Mouse (Mus musculus) kidney, postnatal 10 days (tissue): ENCODE data around the gene Gpr173.
A peak's percentile ranks its signal among the peaks of the same experiment; 100 is the strongest.
"Not testable (repeated sequence)": the region's sequence is repeated elsewhere in the genome, so short reads cannot be mapped to it uniquely, and the experiment has no call there.

Source experiments
- DNase-seq: peaks from one replicate; pipeline ENCODE4 v3.0.0; 2021; ENCODE audit warnings: mixed read lengths

Gpr173 gene

DNA sequence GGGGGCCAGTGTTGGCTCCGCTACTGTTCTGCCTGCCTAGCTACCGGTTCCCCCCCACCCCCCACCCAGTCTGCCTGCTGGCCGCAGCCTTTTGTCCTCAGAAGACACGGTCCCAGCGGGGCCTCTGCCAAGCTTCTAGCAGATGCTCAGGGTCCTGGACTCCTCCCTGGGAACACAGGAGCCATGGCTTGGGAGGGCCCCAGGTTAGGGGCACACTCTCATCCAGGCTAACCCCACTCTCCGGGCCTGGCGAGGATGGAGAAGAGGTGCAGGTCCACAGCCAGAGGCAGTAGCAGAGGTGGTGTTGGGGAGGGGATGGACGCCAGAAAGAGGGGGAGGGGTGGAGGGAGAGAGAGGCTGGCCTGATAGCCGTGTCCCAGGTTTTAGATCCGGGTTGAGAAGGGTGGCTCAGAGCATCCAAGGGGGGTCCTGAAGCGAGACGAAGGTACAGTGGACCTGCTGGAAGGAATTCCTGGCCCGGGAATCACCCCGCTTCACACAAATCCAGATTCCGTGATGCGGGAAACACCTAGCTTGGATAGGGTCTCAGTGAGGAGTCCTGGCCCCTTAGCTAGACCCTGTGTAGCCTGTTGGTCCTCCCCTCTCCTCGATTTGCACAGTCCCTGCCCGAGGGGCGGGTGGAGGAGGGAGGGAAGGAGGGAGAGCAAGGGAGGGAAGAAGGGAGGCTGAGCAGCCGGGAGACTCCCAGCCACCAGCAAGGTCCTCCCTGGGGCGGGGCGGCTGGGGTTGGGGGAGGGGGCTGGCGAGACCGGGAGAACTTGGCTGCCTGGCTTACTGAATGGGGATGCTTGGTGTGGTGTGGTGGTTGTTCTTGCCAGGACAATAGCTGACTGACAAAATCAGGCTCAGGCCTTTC, at the start of gene Gpr173:
TSS of gene Gpr173 (minus strand) at position 308 of the 877 bp plus-strand sequence.
- DNase-seq, result peak; percentile 73

DNA sequence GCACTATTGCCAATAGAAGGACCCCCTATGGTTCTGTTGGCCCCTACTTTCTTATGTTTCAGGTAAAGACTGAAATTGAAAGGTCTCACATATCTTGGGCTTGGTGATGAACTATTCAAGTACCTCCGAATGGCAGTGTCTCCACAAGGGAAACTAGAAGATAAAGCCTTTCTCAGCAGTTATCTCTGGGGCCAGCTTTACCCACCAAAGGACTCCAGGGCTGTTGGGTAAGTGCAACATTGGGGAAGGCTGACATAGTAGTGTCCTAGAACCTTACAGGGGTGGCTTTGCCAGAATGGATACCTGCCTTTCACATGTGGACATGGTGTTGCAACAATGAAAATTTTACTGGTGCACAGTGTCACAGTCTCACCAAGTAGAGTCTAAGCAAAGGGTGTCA, 34.7 kb upstream of the Gpr173 start:
- DNase-seq, result no peak

DNA sequence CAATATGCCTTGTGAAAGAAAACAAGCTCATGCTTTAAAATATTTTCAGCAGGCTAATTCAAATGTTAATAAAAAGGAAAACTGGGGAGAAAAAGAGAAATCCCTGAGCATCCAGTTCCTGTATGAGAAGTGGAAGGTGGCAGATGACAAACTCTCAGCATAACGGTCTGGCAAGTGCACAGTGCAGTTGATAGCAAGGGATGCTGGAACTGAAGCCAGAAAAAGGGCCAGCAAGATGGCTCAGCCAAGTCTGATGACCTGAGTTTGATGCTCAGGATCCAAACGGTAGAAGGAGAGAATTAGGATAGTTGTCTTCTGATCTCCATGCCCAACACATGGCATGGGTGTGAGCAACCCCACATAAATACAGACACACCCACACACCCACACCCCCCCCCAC, 31.6 kb upstream of the Gpr173 start:
- no peak for DNase-seq

DNA sequence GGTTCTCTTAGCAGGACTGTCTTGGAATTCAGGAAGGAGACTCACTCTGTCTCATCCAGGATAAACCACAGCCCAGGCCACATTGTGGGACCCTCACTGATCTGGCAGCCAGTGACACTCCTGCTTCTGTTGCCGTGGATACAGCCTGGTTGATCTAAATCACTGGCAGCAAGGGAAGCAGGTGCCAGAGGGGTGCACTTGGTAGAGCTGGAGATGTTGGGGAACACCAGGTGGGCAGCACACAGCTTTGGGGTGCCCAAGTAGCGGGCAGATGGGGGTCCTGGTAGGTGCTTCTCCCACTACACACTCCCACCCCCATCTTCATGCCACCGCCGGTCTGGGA, 479 bp downstream of the Gpr173 start:
- DNase-seq, result no peak

DNA sequence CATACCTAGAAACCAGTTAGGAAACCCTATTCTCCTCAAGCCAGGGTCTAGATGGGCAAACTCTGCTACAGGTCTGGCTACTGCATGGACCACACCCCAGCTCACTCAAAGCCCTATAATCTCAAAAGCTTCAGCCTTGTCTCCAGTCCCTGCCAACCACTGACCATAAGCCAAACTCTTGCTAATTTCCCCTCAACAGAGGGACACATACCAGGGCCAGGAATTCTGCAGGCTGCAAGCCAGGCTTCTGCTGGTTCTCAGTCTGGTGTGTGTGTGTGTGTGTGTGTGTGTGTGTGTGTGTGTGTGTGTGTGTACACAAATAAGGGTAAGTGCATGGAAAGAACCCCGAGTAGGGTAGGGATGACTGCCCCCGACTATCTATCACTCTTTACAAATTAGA, 2.1 kb downstream of the Gpr173 start:
- no peak for DNase-seq

DNA sequence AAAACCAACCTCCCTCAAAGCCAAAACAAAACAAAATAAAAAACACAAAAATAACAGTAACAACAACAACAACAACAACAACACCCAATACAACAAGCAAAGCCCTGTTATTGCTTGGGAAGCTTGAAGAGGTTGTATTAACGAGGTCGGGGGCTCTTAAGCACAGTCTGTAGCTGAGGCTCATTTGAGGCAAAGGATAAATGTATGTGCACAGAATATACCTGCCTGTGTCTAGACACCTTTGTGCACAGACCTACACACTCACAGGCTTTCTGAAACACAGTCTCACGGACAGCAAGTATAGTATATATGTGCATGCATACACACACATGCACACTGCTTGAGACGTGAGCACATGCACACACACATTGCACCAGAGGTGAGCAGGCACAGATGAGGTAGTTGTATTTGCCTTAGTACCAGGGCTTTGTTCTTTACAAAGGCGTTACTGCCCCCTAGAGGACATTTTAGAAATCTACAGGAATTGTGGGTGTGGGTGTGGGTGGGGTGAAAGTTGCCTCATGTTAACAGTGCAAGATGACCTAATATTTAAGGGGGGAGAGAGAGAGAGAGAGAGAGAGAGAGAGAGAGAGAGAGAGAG, 15.9 kb downstream of the Gpr173 start:
- DNase-seq, result peak; percentile 21

DNA sequence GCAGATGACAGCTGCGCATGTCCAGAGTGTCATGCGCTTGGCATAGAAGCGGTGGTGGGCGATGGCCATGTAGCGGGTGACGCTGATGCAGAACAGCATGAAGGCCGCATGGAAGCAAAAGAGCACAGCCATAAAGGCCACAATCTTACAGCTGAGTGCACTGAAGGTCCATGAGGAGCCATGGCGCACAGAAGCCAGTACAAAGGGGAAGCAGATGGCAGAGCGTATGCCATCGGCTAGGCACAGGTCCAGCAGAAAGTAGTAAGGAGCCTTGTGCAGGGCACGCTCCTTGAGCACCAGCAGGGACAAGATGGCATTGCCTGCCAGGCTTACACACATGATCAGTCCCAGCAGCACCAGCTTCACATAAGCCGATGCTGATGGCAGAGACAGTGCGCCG, 21.5 kb downstream of the Gpr173 start:
- DNase-seq, result no peak

DNA sequence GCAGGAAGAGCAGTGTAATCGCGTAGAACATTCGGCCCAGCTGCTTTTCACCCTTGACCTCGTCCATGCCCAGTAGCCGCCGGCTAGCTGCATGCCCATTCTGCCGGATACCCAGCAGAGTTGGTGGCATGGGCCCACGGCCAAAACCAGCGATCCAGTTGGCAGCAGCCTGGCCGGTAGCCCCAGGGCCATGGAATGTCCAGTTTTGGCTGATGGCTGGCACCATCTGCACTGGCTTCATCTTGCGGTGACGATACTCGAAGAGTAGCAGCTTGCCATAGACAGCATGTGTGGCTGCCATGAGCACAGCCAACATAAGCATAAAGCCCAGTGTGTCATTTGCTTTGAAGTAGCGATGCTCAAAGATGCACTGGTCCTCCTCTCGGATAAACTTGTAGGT, 21.9 kb downstream of the Gpr173 start:
- DNase-seq, result no peak

DNA sequence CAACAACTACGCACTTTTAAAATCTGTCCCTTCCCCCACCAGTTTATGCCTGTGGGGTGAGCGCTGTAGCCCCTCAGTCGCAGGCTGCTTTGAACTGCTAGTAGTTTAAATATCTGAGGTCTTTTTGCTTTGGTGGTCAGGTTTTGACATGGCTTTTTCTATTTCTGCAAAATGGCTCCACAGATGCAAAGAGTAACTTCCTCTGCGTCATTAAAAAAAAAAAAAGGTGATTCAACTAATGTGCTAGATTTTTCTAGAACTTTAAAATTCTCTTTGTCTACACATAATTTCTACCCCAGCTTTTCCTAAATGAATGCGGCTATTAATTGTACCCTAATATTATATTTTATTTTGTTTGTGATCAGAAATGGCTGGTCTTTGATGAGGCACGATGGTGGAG, 25.6 kb downstream of the Gpr173 start:
- no peak for DNase-seq

DNA sequence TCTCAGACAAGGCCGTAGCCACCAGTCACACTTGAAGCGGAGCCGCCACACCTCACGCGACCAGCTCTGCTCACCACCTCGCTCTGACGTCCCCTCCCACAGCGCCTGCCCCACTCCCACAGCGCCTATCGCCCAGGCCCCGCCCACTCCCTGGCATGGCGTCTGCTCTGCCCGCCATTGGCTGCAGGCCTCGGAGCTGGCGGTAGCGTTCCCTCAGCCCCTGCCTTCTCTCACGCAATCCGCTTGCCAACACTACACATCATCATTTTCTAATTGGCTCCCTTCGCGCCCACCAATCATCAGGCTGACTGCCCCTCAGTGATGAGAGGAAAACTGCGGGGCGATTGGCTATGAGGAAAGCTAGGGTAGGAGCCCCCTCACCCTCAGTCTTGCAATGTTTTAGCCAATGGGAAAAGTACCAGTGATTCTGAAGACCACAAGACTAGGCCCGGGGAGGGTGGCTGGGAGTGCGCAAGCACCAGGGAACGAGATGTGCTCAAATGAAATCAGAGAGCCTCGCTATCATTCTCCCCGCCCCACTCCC, 26.1 kb downstream of the Gpr173 start, which contains the start of gene Tspyl2:
TSS of gene Tspyl2 (minus strand) at position 68 of the 544 bp plus-strand sequence.
- peak; percentile 94 for DNase-seq

DNA sequence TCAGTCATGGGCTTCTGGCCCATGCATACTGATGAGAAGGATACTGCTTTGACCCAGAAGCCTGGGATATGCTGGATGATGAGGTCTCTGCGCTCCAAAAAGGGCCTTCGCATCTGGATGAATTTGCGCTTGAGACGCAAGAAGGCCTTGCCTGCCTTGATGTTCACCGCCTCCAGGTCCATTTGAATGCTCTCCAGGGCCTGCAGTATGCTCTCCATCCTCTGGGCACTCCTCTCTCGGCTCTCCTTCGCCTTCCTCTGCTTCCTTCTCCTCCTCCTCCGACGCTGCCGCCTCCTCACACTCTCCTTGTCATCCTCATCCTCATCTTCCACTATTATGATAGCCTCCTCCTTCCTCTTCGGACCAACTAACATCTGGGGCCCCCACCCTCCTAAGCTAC, 27.0 kb downstream of the Gpr173 start:
- DNase-seq, result peak; percentile 9

DNA sequence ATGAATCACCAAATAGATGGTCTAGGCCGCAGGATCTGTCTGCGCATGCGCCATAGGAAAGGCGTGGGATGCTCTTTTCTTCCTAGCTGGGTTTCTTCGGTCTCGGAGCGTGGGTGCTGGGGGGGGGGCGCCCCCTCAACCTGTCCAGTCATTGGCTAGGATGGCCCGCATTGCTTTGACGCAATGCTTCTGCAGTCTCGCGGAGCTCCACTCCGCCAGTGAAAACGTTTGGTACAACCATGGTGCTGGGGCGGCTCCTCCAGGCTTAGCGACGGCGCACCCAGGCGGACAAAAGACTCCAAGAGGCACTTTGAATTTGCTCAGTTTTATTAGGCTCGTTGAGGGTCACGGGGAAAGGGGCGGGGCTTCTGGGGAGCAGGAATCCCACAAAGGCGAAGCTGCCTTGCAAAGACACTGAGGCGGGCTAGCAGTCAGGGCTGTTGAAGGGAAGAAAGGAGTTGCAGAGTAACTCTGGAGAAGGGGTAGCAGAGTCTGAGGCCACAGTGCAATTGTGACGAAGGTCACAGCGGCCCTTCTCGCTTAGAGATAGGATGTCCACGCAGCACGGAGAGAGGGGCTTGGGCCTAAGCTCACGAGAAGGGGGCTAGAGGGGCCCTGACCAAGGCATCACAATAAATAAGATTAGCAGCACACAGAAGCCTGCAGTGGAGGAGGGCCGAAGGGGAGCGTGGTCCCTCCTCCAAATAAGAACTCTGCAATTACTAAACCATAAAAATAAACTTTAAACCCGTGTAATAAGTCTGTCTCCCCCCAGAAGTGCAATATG, 31.8 kb downstream of the Gpr173 start:
- DNase-seq, result peak; percentile 93

DNA sequence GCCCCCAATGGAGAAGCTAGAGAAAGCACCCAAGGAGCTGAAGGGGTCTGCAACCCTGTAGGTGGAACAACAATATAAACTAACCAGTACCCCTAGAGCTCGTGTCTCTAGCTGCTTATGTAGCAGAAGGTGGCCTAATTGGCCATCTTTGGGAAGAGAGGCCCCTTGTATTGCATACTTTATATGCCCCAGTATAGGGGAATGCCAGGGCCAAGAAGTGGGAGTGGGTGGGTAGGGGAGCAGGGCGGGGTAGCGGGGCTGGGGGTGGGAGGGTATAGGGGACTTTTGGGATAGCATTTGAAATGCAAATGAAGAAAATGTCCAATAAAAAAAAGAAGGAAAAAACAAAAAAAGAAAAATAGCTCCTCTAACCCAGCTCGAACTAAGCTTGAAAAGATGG, 32.4 kb downstream of the Gpr173 start:
- DNase-seq, result not testable (repeated sequence)

DNA sequence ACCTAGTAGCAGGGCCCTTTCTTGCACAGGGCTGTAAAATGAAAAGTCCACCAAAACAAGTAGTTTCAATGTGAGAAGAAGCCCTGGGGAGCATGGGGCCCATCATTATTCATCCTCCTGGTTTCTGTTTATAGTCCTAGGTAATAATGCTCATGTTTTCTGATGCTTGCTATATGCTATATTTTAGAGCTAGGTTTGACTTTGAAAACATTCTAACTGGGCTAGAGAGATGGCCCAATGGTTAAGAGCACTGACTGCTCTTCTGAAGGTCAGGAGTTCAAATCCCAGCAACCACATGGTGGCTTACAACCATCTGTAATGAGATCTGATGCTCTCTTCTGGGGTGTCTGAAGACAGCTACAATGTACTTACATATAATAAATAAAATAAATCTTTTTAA, 39.1 kb downstream of the Gpr173 start:
- DNase-seq, result not testable (repeated sequence)

DNA sequence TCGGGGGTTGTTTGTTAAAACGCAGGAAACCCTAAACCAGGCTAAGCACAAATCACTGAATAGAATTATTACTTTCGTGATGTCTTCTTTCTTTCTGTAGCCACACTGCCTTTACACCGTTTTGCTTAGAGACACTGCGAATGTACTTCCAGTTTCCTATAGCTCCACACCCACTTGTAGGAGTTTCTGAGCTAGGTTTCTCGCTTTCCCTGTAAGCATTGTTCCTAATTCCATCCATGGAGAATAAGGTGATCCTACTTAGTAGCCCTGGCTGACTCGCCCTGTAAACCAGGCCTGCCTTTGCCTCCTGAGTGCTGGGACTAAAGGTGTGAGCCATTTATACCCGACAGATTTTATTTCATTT, 40.8 kb downstream of the Gpr173 start:
- no peak for DNase-seq

DNA sequence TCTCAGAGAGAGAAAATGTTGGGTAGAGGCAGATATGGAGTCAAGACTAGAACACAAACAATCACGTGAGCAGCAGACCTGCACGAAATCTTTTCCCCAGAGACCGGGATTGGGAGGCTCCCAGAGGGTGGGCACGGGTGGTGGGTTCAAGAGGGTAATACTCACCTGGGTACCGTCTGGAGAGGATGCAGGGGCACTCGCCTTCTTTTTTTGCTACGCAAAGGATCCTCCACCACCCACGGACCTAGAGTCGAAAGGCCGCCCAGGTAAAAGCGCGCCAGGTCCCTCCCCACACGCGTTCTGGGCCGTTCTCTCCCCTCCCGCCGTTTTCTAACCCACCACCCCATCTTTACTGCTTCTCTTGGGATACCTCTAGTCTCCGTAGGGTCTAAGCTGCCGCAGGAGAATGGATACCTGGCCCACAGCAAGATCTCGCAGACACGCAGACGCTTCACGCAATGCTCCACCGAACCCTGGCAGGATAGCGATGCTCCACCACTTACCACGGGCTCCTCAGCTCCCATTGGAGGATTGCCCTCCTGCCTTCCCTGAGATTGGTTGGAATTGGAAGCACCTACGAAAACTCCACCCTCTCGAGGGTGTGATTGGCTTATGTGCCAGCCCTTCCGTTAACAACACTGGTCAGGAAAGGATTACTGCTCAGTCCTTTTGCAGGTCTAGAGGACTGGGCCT, 41.4 kb downstream of the Gpr173 start, which contains the start of gene Kantr:
TSS of gene Kantr (minus strand) at position 500 of the 693 bp plus-strand sequence.
- DNase-seq, result peak; percentile 79

DNA sequence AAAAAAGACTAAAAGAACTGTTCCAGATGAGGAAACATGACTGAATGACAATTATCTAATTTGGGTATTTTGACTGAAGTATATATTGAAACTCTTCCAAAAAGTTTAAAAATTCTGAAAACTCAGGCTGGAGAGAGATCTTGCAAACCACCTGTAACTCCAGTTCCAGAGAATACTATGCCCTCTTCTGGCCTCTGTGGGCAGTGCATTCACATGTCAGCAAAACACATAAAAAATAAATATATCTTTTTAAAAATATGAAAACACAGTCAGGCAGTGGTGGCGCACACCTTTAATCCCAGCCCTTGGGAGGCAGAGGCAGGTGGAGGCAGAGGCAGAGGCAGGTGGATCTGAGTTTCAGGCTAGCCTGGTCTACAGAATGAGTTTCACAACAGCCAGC, 44.9 kb downstream of the Gpr173 start:
- peak; percentile 13 for DNase-seq

DNA sequence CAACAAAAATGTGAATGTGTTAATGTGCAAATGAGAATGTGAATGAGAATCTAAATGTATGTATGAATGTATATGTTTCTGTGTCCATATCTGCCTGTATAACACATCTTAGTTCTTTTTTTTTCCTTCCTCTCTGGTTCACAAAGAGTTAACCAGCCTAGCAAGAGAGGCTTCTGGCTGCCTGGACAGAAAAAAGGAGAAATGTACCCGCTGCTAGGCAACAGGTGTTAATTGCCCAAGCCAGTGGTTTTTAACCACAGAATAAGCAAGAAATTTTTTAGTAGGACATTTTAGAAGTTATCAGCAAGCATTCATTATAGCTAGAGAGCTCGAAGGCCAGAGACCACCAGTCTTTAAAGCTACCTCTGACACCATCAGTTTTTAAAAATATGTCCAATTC, 45.7 kb downstream of the Gpr173 start:
- DNase-seq, result no peak

DNA sequence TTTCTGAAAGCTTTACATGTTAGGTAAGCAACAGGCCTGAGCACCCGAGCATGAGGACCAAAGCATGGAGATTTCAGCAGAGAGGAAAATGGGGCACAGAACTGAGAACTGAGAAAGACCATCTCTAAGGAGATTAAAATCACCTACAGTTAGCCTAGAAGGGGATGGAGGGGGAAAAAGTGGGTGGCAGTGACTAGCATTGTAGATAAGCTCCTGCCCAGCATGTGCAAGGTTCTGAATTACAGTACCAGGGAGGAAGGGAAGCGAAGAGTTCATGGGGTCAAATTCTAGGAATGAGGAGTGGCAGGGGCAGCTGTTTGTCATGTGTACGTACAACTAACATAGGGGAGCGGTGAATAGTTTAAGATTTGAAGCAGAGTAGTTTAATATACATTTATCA, 48.0 kb downstream of the Gpr173 start:
- no peak for DNase-seq

DNA sequence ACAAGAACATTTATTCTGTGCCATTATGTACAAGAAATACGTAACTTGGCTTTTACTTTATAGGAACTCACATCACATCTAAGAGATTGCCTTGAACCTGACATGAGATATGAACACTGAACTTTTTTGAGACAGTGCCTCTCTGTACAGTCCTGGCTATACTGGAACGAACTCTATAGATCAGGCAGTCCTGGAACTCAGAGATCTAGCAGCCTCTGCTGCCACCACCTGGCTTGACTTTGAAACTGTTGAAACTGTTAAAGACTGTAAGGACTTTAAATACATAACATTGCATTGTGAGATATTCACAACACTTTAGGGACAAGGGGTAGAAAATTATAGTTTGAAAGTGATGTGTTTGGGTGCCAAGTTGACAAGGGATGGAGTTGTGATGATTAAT, 60.6 kb downstream of the Gpr173 start:
- peak; percentile 19 for DNase-seq

DNA sequence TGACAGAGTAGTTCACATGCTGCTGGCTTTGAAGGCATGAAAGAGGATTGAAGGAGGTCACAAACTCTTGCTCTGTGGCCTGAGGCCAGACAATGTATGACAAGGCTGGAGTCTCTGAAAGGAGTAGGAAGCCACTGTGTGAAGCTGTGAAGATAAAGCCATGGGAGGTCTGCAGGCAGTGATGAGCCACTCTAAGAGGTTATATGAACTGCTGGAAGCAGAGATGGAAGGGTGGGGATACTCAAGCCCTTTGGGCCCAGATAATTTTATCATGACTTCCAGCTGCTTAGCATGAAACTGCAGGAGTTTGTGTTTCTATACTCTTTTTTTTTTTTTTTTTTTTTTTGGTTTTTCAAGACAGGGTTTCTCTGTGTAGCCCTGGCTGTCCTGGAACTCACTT, 61.1 kb downstream of the Gpr173 start:
- no peak for DNase-seq

DNA sequence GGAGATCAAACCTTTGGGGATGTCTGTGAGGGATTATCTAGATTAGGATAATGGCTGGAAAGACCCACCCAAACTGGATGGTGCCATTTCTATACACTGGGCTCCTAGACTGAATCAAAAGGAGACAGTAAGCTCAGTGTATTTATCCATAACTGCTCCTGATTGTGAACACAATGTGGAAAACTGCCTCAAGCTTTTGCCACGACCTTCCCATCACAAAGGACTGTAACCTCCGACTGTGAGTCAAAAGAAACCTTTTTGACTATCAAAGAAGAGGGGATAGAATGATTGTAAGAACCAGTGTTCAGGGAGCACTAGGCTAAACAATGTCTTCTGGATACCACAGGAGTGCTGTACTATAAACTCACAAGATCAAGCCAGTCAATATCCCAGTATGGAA, 62.3 kb downstream of the Gpr173 start:
- DNase-seq, result no peak
